Mouse (Mus musculus) heart, postnatal 0 days (tissue): ENCODE measurements at regions not wholly inside any gene's neighbourhood (a gene's known extent, or its start where the extent isn't known, plus 50 kb on each side); places are given as distances from the start of the nearest gene placed in this dataset.

ENCODE experiments used
- CTCF ChIP-seq: IDR thresholded peaks from 2 replicates; pipeline ENCODE4 v1.5.1; 2016; ENCODE audit warnings: antibody characterized with exemption, control low read depth, low read depth
- EP300 ChIP-seq: IDR thresholded peaks from 2 replicates; pipeline ENCODE4 v1.6.1; 2016; ENCODE audit warnings: antibody characterized with exemption, low read depth

- TF ChIP-seq CTCF (no peak), EP300 (no peak)
These were observed 74.9 kb upstream of the Hes1 start for GRCm38 (mm10) chr16:29989308-29989707.
